Mouse (Mus musculus) heart, embryonic 10.5 days (tissue): ENCODE results near the gene Olfr187. TPM values are rescaled to one million over a fixed set of nuclear protein-coding genes. Genes with fewer than 3 reads are reported as not detected.

Experiments used
- polyA plus RNA-seq: library from polyadenylated mRNA; unstranded; fragments of >200 nt; fragmentation: Nextera tagmentation; extraction: Ambion mirVana; gene quantifications from 2 replicates; pipeline ENCODE4 v1.2.1, GENCODE M21; 2016

Olfr187 gene
- polyA plus RNA-seq, 1 experiment from 2014 or later = not detected

Other genes starting within 250 kb of the Olfr187 start
- gene Olfr173, start 239.5 kb downstream of the Olfr187 start, polyA plus RNA-seq = not detected in 2 replicates
- gene Olfr175-ps1, start 213.0 kb downstream of the Olfr187 start, polyA plus RNA-seq = not detected in 2 replicates
- not detected in 2 replicates for gene Olfr177, start 165.0 kb downstream of the Olfr187 start, polyA plus RNA-seq
- not detected in 2 replicates for gene Olfr178, start 147.7 kb downstream of the Olfr187 start, polyA plus RNA-seq
- not detected in 2 replicates for gene Olfr181, start 111.0 kb downstream of the Olfr187 start, polyA plus RNA-seq
- not detected in 2 replicates for gene Olfr180, start 110.4 kb downstream of the Olfr187 start, polyA plus RNA-seq
- not detected in 2 replicates for gene Olfr183, start 44.4 kb downstream of the Olfr187 start, polyA plus RNA-seq
- not detected in 2 replicates for gene Olfr186, start 9.5 kb downstream of the Olfr187 start, polyA plus RNA-seq
- not detected in 2 replicates for gene Olfr190, start 38.2 kb upstream of the Olfr187 start, polyA plus RNA-seq
- not detected in 2 replicates for gene Olfr191, start 50.1 kb upstream of the Olfr187 start, polyA plus RNA-seq
- gene Olfr193, start 72.1 kb upstream of the Olfr187 start, polyA plus RNA-seq = not detected in 2 replicates
- not detected in 2 replicates for gene Olfr194, start 81.3 kb upstream of the Olfr187 start, polyA plus RNA-seq
- not detected in 2 replicates for gene Olfr195, start 107.3 kb upstream of the Olfr187 start, polyA plus RNA-seq
- not detected in 2 replicates for gene Olfr196, start 130.7 kb upstream of the Olfr187 start, polyA plus RNA-seq
- gene Olfr198, start 163.8 kb upstream of the Olfr187 start, polyA plus RNA-seq = not detected in 2 replicates
- not detected in 2 replicates for gene Olfr199, start 180.0 kb upstream of the Olfr187 start, polyA plus RNA-seq
- not detected in 2 replicates for gene Olfr201, start 232.9 kb upstream of the Olfr187 start, polyA plus RNA-seq
- not detected in 2 replicates for gene Olfr202, start 247.0 kb upstream of the Olfr187 start, polyA plus RNA-seq